Mouse (Mus musculus) intestine, embryonic 14.5 days (tissue): ENCODE measurements around the gene Slc6a5. TPM values are rescaled to one million over a fixed set of nuclear protein-coding genes. Genes with fewer than 3 reads are reported as not detected.
"Not testable (repeated sequence)": the region's sequence is repeated elsewhere in the genome, so short reads cannot be mapped to it uniquely, and the experiment has no call there.

Experiments
- ATAC-seq: fragments of 200-750 bp; cut with Nextera tagmentation; replicated peaks from 2 replicates; pipeline ENCODE4 v1.8.0; 2017; ENCODE audit warnings: low read depth, moderate number of reproducible peaks, moderate TSS enrichment, moderate library complexity; ENCODE audit not compliant: low FRiP score, low TSS enrichment
- DNase-seq: peaks from one replicate; pipeline ENCODE4 v3.0.0-alpha.2; 2018; ENCODE audit warnings: low spot score
- H3K27ac ChIP-seq: fragments of 300-500 bp; sonication (generic); 2 replicates; pipeline ENCODE4 v1.5.1; 2014; ENCODE audit warnings: low read depth, mild to moderate bottlenecking, control low read depth
- H3K27me3 ChIP-seq: fragments of 300-500 bp; sonication (generic); replicated peaks from 2 replicates; pipeline ENCODE4 v1.6.1; 2014; ENCODE audit warnings: low read length, control low read depth; ENCODE audit not compliant: control insufficient read depth, insufficient read depth
- H3K36me3 ChIP-seq: fragments of 300-500 bp; sonication (generic); 2 replicates; pipeline ENCODE4 v1.6.1; 2014; ENCODE audit warnings: low read length, control low read depth; ENCODE audit not compliant: control insufficient read depth, insufficient read depth
- H3K4me1 ChIP-seq: fragments of 300-500 bp; sonication (generic); replicated peaks from 2 replicates; pipeline ENCODE4 v1.6.1; 2014; ENCODE audit warnings: low read length, control low read depth, mixed read lengths; ENCODE audit not compliant: control insufficient read depth, insufficient read depth
- H3K4me2 ChIP-seq: fragments of 300-500 bp; sonication (generic); 2 replicates; pipeline ENCODE4 v1.6.1; 2014; ENCODE audit warnings: low read length
- H3K4me3 ChIP-seq: fragments of 300-500 bp; sonication (generic); 2 replicates; pipeline ENCODE4 v1.5.1; 2014; ENCODE audit warnings: low read depth, low read length, control low read depth, mixed read lengths
- H3K9ac ChIP-seq: fragments of 300-500 bp; sonication (generic); 2 replicates; pipeline ENCODE4 v1.6.1; 2014; ENCODE audit warnings: mild to moderate bottlenecking, low read length
- H3K9me3 ChIP-seq: fragments of 300-500 bp; sonication (generic); 2 replicates; pipeline ENCODE4 v1.6.1; 2016; ENCODE audit warnings: low read length, control low read depth; ENCODE audit not compliant: control insufficient read depth
- WGBS: fragments of 180-500 bp; shearing (Covaris S2); extraction: QIAGEN DNeasy Blood & Tissue Kit; methylation state at CpG from one replicate; pipeline ENCODE4 v1.1.7; 2014; 5-methylcytosine and 5-hydroxymethylcytosine counted together
- polyA plus RNA-seq: library from polyadenylated mRNA; unstranded; fragments of >200 nt; fragmentation: Nextera tagmentation; extraction: Ambion mirVana; gene quantifications from 2 replicates; pipeline ENCODE4 v1.2.1, GENCODE M21; 2014

The Slc6a5 gene
- polyA plus RNA-seq, 1 experiment from 2014 or later, result not detected

DNA sequence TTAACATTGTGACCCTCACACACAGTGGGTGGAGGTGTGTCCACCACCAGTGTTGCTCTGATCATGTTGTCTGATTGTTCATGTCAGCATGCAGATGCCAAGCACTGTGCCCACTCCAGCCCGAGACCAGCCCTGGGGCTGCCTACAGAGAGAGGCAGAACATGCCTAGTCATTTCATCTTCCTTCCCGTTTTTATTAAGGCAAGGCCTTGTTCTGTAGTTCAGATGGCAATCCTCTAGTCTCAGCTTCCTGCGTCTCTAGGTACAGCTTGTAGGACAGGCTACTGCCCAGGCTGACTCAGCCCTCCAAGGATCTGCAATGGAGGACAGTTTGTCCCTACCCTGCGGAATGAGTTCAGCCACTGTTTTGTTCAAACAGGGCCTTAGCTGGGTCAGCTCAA lies 13.0 kb downstream of the Slc6a5 start:
- Histone ChIP-seq H3K27ac (no peak overlapping the region), H3K4me3 (no peak overlapping the region), H3K27me3 (peaks cover 6% of the 10 kb centered on the region), H3K36me3 (no peaks in the 10 kb centered on the region), H3K4me2 (peak overlapping the region; percentile 36), H3K9ac (no peak overlapping the region), H3K9me3 (0 out of 2 replicates have a peak, but pooled peaks cover 3% of the 10 kb centered on the region), H3K4me1 (no peaks in the 10 kb centered on the region)
- peak; percentile 59 for DNase-seq
- 49% methylated on average over 4 of the region's 4 CpGs for WGBS
- 0 out of 2 replicates have a peak, but pooled peaks have one; percentile 59 for ATAC-seq

DNA sequence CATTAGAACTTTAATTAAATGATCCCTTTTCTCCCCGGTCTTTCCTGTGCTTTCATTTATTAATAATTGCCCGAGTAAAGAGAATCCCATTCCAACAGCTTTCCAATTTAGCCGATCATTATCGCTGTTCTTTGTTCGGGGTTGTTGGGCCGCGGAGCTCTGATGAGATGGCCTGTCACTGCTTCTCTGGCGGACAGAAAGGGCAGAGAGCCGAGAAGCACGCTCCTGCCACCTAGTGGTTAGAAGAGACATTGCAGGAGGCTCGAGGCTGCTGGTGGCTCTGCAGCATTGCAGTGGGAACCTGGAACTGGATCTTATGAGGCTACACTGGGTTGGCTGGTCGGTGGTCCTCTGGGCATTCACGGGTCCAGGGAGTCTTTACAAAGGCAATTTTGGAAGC lies 13.4 kb downstream of the Slc6a5 start:
- no peak overlapping the region for H3K27ac ChIP-seq
- peak overlapping the region; percentile 36 for H3K4me2 ChIP-seq
- no peaks in the 10 kb centered on the region for H3K4me1 ChIP-seq
- H3K9me3 ChIP-seq, result 0 out of 2 replicates have a peak, but pooled peaks cover 3% of the 10 kb centered on the region
- no peak overlapping the region for H3K9ac ChIP-seq
- 1% methylated on average over 13 of the region's 13 CpGs for WGBS
- ATAC-seq (peak; percentile 66), DNase-seq (peak; percentile 86)
- no peaks in the 10 kb centered on the region for H3K36me3 ChIP-seq
- no peak overlapping the region for H3K4me3 ChIP-seq
- H3K27me3 ChIP-seq, result peaks cover 2% of the 10 kb centered on the region; the same call in 1 of the 2 replicates

DNA sequence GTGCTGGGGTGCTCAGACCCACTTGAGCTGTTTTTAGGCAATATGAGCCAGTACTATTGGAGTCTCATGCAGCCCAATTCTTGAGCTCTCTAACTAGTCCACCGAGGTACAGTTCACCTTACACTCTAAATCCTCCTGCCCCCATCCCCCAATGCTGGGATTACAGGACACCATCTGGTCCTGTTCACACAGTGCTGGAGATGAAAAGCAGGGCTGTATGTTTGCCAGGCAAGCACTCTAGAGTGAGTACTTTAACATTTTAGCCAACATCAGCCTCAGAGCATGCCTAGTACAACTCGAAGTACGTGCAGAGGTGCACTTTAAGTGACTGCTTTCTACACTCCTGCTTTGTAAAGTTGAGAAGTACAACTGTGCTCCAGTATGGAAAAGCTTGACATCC lies 18.6 kb downstream of the Slc6a5 start:
- Histone ChIP-seq H3K4me1 (no peaks in the 10 kb centered on the region), H3K9ac (no peak overlapping the region), H3K36me3 (no peaks in the 10 kb centered on the region), H3K4me2 (no peak overlapping the region), H3K27ac (no peak overlapping the region), H3K9me3 (no peaks in the 10 kb centered on the region), H3K27me3 (no peaks in the 10 kb centered on the region), H3K4me3 (no peak overlapping the region)
- ATAC-seq, result no peak
- DNase-seq, result no peak
- 44% methylated on average over 3 of the region's 3 CpGs for WGBS

DNA sequence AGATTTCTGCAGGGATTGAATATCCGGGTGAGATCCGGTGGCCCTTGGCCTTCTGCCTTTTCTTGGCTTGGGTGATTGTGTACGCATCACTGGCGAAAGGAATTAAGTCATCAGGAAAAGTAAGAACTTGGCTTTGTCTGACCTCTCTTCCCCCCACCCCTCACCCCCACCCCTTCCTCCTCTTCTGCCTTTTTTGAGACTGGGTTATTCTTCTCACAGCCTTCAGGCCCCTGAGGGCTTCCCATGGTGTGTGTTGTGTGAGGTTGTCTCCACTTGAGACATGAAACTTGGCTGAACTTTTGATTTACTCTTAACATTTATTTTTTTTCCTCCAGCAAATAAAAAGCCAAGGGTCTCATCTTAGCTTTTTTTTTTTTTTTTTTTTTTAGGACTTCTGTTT lies 20.1 kb downstream of the Slc6a5 start:
- DNase-seq, result no peak
- Histone ChIP-seq H3K9me3 (no peaks in the 10 kb centered on the region), H3K4me1 (no peaks in the 10 kb centered on the region), H3K4me3 (no peak overlapping the region), H3K27ac (no peak overlapping the region), H3K9ac (no peak overlapping the region), H3K36me3 (no peaks in the 10 kb centered on the region), H3K27me3 (no peaks in the 10 kb centered on the region), H3K4me2 (no peak overlapping the region)
- WGBS, result 79% methylated on average over 4 of the region's 4 CpGs
- no peak for ATAC-seq

DNA sequence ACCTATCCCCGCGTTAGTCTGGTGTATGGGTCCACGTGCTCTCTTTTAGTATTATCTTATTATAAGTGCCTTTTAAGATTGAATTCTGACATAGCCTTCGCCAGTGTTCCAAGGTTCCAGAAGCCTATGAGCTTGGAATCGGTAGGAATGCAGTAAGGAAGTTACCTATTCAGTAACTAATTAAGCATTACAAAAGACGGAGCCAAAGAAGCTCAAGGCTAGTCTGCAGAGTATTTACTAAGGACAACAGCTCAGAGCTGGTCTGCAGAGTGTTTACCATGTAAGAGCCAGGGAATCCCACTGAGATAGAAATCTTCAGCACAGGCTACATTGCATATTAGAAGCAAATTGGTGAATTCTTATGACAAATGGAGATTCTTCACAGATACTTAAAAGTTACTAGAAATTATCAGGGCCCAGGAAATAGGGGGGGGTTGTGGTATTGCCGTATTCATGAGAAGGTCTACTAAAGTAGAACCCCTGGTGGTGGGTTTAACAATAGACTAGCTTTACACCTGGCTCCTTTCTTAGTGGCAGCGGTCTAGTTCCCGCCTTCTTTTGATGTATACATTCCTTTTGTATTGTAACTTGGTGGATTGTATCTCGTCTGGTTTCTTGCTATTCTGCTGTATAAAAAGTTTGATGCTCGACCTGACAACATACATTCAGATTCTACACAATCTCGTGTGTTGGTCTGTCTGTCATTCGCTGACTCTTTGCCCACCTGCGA lies 23.6 kb downstream of the Slc6a5 start:
- ATAC-seq, H3K4me2 ChIP-seq: not testable (repeated sequence)

DNA sequence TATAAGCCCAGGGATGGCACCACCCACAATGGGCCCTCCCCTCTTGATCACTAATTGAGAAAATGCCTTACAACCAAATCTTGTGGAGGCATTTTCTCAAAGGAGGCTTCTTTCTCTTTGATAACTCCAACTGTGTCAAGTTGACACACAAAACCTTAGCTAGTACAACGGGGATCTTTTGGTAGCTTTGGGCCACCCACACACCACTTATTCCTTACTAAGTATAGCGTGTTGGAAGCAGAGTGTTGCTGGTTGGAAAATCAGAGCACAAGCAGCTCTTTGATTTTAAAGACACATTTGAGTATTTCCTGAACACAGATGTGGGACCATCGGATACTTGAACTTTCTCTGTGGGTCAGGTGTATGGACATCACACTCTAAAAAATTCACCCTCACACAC lies 26.9 kb downstream of the Slc6a5 start:
- Histone ChIP-seq H3K4me2 (no peak overlapping the region), H3K27me3 (no peaks in the 10 kb centered on the region)
- 86% methylated on average over 3 of the region's 3 CpGs for WGBS

More for the DNA sequence above, 23.6 kb downstream of the Slc6a5 start:
- WGBS, result 90% methylated on average over 14 of the region's 14 CpGs
- DNase-seq, H3K9me3 ChIP-seq, H3K27me3 ChIP-seq, H3K9ac ChIP-seq, H3K4me3 ChIP-seq, H3K27ac ChIP-seq, H3K4me1 ChIP-seq, H3K36me3 ChIP-seq: not testable (repeated sequence)

DNA sequence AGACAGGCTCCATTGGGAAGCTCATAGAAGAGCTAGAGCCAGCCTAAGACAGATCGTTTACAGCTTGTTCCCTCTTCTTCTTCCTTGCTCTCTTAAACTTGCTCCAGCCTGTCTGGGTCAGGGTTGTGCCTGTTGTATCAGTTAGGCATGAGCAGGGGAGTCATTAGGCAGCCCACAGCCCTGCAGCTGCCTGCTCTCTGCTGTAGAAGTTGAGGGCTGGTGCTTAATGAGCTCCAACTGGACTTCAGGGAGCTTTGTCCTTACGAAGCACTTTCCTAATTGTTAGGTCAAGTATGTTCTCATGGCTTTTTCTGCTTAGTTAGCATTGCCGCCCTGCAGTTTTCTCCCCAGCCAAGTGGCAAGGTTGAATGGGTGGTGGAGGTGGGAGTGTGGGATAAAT lies 32.1 kb downstream of the Slc6a5 start:
- Histone ChIP-seq H3K9ac (no peak overlapping the region), H3K9me3 (no peaks in the 10 kb centered on the region), H3K4me2 (no peak overlapping the region), H3K4me1 (no peaks in the 10 kb centered on the region), H3K36me3 (no peaks in the 10 kb centered on the region), H3K27me3 (no peaks in the 10 kb centered on the region), H3K27ac (no peak overlapping the region), H3K4me3 (no peak overlapping the region)
- DNase-seq, result no peak
- WGBS, result 75% methylated on average over 3 of the region's 3 CpGs
- no peak for ATAC-seq

More for the DNA sequence above, 26.9 kb downstream of the Slc6a5 start:
- no peak for ATAC-seq
- Histone ChIP-seq H3K9me3 (no peaks in the 10 kb centered on the region), H3K27ac (no peak overlapping the region), H3K9ac (no peak overlapping the region), H3K4me1 (no peaks in the 10 kb centered on the region), H3K4me3 (no peak overlapping the region), H3K36me3 (no peaks in the 10 kb centered on the region)
- no peak for DNase-seq

DNA sequence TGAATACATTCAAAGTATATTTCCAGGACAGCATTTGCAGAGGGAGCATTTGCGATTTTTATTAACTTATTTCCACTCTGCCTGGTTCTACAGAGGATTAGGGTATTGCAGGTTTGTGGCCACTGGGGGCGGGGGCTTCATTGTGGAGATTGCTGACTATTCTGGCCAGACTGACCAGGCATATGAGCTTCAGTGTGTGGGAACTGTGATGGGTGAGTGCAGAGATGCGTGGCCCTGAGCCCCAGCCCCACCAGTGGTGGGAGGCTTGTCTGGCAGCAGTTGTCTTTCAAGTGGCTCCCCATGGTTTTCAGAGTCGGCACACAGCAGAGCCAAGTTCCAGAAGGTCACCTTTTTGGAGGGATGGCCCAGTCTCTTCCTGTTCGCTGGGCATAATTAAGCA lies 32.5 kb downstream of the Slc6a5 start:
- WGBS, result 68% methylated on average over 5 of the region's 5 CpGs
- H3K4me1 ChIP-seq, result no peaks in the 10 kb centered on the region
- DNase-seq (no peak), ATAC-seq (no peak)
- H3K27ac ChIP-seq, result no peak overlapping the region
- H3K9me3 ChIP-seq, result no peaks in the 10 kb centered on the region
- no peaks in the 10 kb centered on the region for H3K27me3 ChIP-seq
- H3K4me3 ChIP-seq, result no peak overlapping the region
- no peaks in the 10 kb centered on the region for H3K36me3 ChIP-seq
- no peak overlapping the region for H3K4me2 ChIP-seq
- no peak overlapping the region for H3K9ac ChIP-seq

DNA sequence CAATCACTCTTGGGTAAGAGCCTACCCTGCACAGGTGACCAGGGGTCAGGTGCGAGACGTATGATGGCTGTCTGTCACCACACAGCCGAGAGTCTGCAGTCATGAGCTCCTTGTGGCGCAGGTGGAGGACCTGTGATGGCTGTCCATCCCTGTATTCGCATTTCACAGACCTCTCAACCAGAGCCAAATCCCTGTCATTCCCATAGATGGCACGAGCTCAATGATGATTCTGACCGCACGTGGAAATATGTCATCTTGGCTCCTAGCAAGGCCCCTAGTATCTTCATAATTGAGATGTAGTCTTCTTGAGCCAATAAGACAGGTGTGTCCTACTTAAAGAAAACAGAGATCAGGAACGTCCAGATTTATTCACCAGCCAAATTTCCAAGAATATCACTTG lies 36.7 kb downstream of the Slc6a5 start:
- H3K27me3 ChIP-seq, result no peaks in the 10 kb centered on the region

More for the DNA sequence above, 36.7 kb downstream of the Slc6a5 start:
- DNase-seq (no peak), ATAC-seq (no peak)
- no peak overlapping the region for H3K9ac ChIP-seq
- no peaks in the 10 kb centered on the region for H3K36me3 ChIP-seq
- H3K4me2 ChIP-seq, result no peak overlapping the region
- H3K4me1 ChIP-seq, result no peaks in the 10 kb centered on the region
- no peak overlapping the region for H3K4me3 ChIP-seq
- WGBS, result 93% methylated on average over 9 of the region's 9 CpGs
- H3K27ac ChIP-seq, result no peak overlapping the region
- H3K9me3 ChIP-seq, result no peaks in the 10 kb centered on the region
